Mouse (Mus musculus) CH12.LX (cell line): ENCODE measurements around the gene Gm21188.
"Not testable (repeated sequence)": the region's sequence is repeated elsewhere in the genome, so short reads cannot be mapped to it uniquely, and the experiment has no call there.

Source experiments
- CTCF ChIP-seq, 2 experiments: IDR thresholded peaks in 1 of 2; conservative IDR thresholded peaks in 1 of 2; 2 replicates each; pipeline ENCODE4 v1.5.1; 2011 to 2012; ENCODE audit warnings: low read depth in 2 of 2, low read length in 2 of 2, improper control_type of control experiment in 1 of 2, inconsistent platforms in 1 of 2, mild to moderate bottlenecking in 1 of 2, moderate library complexity in 1 of 2
- EP300 ChIP-seq: IDR thresholded peaks from 2 replicates; pipeline ENCODE4 v1.6.1; 2011; ENCODE audit warnings: low read length, improper control_type of control experiment
- MAFK ChIP-seq: IDR thresholded peaks from 2 replicates; pipeline ENCODE4 v1.6.1; 2011; ENCODE audit warnings: low read length, improper control_type of control experiment; ENCODE audit not compliant: insufficient replicate concordance
- MEF2A ChIP-seq: IDR thresholded peaks from 2 replicates; pipeline ENCODE4 v1.6.1; 2014; ENCODE audit warnings: low read depth, mild to moderate bottlenecking, inconsistent platforms, low read length, improper control_type of control experiment, borderline replicate concordance
- MXI1 ChIP-seq: IDR thresholded peaks from 2 replicates; pipeline ENCODE4 v1.6.1; 2011; ENCODE audit warnings: mild to moderate bottlenecking, low read depth, low read length, improper control_type of control experiment
- POLR2A ChIP-seq: IDR thresholded peaks from 2 replicates; pipeline ENCODE4 v1.6.1; 2011; ENCODE audit warnings: low read depth, mild to moderate bottlenecking, improper control_type of control experiment, low read length
- POLR2AphosphoS2 ChIP-seq: IDR thresholded peaks from 2 replicates; pipeline ENCODE4 v1.6.1; 2011; ENCODE audit warnings: low read depth, low read length, improper control_type of control experiment
- USF1 ChIP-seq: IDR thresholded peaks from 2 replicates; pipeline ENCODE4 v1.6.1; 2014; ENCODE audit warnings: low read depth, mild to moderate bottlenecking, inconsistent platforms, low read length, improper control_type of control experiment
- ZNF384 ChIP-seq: IDR thresholded peaks from 2 replicates; pipeline ENCODE4 v1.6.1; 2012; ENCODE audit warnings: low read depth, low read length, improper control_type of control experiment, inconsistent platforms

DNA sequence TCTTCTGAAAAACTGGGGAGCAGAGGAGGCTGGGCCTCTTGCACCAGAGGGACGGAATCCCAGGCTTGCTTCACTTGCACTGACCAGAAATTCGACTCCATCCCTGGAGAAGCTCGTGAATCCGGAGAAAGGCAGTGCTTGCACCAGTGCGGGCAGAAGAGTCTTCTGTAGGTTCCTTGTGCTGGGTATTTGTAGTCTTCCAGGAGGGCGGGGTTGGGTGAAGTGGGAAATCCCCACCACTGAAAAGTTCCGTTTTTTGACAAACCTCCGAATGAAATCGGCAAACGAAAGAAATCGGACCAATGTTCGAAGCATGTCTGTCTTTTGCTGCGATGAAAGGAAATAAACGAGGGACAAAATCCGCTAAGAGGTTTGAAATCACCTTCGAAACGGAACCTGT, 25.1 kb downstream of the Gm21188 start, which contains the start of gene Gm36079:
- TF ChIP-seq EP300; MXI1; POLR2AphosphoS2; CTCF (conservative IDR thresholded peaks at IDR 0.05 in 1 of 2, IDR thresholded peaks at IDR 0.05 in 1 of 2; ENCODE audit: low read depth in 2 of 2, low read length in 2 of 2); USF1; MEF2A; POLR2A; MAFK; ZNF384: not testable (repeated sequence)
